Mouse (Mus musculus): ENCODE measurements at regions not wholly inside any gene's neighbourhood (a gene's known extent, or its start where the extent isn't known, plus 50 kb on each side); places are given as distances from the start of the nearest gene placed in this dataset.

- Histone ChIP-seq H3K27ac (ENCODE audit: insufficient read depth, low read depth, low read length) (no peak overlapping the region), H3K4me1 (ENCODE audit: control insufficient read depth, insufficient read depth, low read length) (peaks cover 9% of the 10 kb centered on the region), H3K4me3 (ENCODE audit: insufficient read depth, low read depth, low read length) (peak overlapping the region; percentile 46)
- TF ChIP-seq CTCF (IDR thresholded peaks at IDR 0.05; ENCODE audit: insufficient read depth, low read depth, low read length) (no peak), POLR2A (IDR thresholded peaks at IDR 0.05; ENCODE audit: insufficient read depth, low read depth, low read length) (no peak)
- WGBS = 4% methylated on average over 39 of the region's 39 CpGs
Observed at GRCm38 (mm10) chr16:29945891-29946598, 118.1 kb upstream of the Hes1 start.

- Histone ChIP-seq H3K4me3 (ENCODE audit: insufficient read depth, low read depth, low read length) (no peak overlapping the region), H3K27ac (ENCODE audit: insufficient read depth, low read depth, low read length) (no peak overlapping the region), H3K4me1 (ENCODE audit: control insufficient read depth, insufficient read depth, low read length) (peaks cover 9% of the 10 kb centered on the region)
- 83% methylated on average over 5 of the region's 5 CpGs for WGBS
- no peak for TF ChIP-seq POLR2A (IDR thresholded peaks at IDR 0.05; ENCODE audit: insufficient read depth, low read depth, low read length)
- no peak for TF ChIP-seq CTCF (IDR thresholded peaks at IDR 0.05; ENCODE audit: insufficient read depth, low read depth, low read length)
Observed at GRCm38 (mm10) chr16:29946966-29947365, 117.2 kb upstream of the Hes1 start.

GRCm38 (mm10) chr16:29947670-29948069 lies 116.5 kb upstream of the Hes1 start:
- Histone ChIP-seq H3K4me3 (ENCODE audit: insufficient read depth, low read depth, low read length) (no peak overlapping the region), H3K4me1 (ENCODE audit: control insufficient read depth, insufficient read depth, low read length) (peaks cover 9% of the 10 kb centered on the region), H3K27ac (ENCODE audit: insufficient read depth, low read depth, low read length) (no peak overlapping the region)
- TF ChIP-seq POLR2A (IDR thresholded peaks at IDR 0.05; ENCODE audit: insufficient read depth, low read depth, low read length) (no peak), CTCF (IDR thresholded peaks at IDR 0.05; ENCODE audit: insufficient read depth, low read depth, low read length) (no peak)
- WGBS = 87% methylated on average over 5 of the region's 5 CpGs

GRCm38 (mm10) chr16:29950136-29950535 lies 114.0 kb upstream of the Hes1 start:
- TF ChIP-seq POLR2A (IDR thresholded peaks at IDR 0.05; ENCODE audit: insufficient read depth, low read depth, low read length) (no peak), CTCF (IDR thresholded peaks at IDR 0.05; ENCODE audit: insufficient read depth, low read depth, low read length) (no peak)
- H3K4me3 ChIP-seq (ENCODE audit: insufficient read depth, low read depth, low read length) = no peak overlapping the region
- peaks cover 14% of the 10 kb centered on the region for H3K4me1 ChIP-seq (ENCODE audit: control insufficient read depth, insufficient read depth, low read length)
- WGBS = 62% methylated on average over 9 of the region's 9 CpGs
- no peak overlapping the region for H3K27ac ChIP-seq (ENCODE audit: insufficient read depth, low read depth, low read length)

- WGBS = 95% methylated on average over 4 of the region's 4 CpGs
- Histone ChIP-seq H3K27ac (ENCODE audit: insufficient read depth, low read depth, low read length) (no peak overlapping the region), H3K4me3 (ENCODE audit: insufficient read depth, low read depth, low read length) (no peak overlapping the region), H3K4me1 (ENCODE audit: control insufficient read depth, insufficient read depth, low read length) (peaks cover 13% of the 10 kb centered on the region)
- TF ChIP-seq CTCF (IDR thresholded peaks at IDR 0.05; ENCODE audit: insufficient read depth, low read depth, low read length) (no peak), POLR2A (IDR thresholded peaks at IDR 0.05; ENCODE audit: insufficient read depth, low read depth, low read length) (no peak)
Observed at GRCm38 (mm10) chr16:29950791-29951190, 113.4 kb upstream of the Hes1 start.

GRCm38 (mm10) chr16:29954700-29955099 lies 109.5 kb upstream of the Hes1 start:
- H3K4me1 ChIP-seq (ENCODE audit: control insufficient read depth, insufficient read depth, low read length) = peaks cover 5% of the 10 kb centered on the region; the same call in 1 of the 2 replicates
- 37% methylated on average over 10 of the region's 10 CpGs for WGBS
- TF ChIP-seq CTCF (IDR thresholded peaks at IDR 0.05; ENCODE audit: insufficient read depth, low read depth, low read length) (no peak), POLR2A (IDR thresholded peaks at IDR 0.05; ENCODE audit: insufficient read depth, low read depth, low read length) (no peak)
- no peak overlapping the region for H3K4me3 ChIP-seq (ENCODE audit: insufficient read depth, low read depth, low read length)
- no peak overlapping the region for H3K27ac ChIP-seq (ENCODE audit: insufficient read depth, low read depth, low read length)

GRCm38 (mm10) chr16:29956904-29957303 lies 107.3 kb upstream of the Hes1 start:
- TF ChIP-seq CTCF (IDR thresholded peaks at IDR 0.05; ENCODE audit: insufficient read depth, low read depth, low read length) (no peak), POLR2A (IDR thresholded peaks at IDR 0.05; ENCODE audit: insufficient read depth, low read depth, low read length) (no peak)
- no peak overlapping the region for H3K4me3 ChIP-seq (ENCODE audit: insufficient read depth, low read depth, low read length)
- WGBS = 79% methylated on average over 7 of the region's 7 CpGs
- no peak overlapping the region for H3K27ac ChIP-seq (ENCODE audit: insufficient read depth, low read depth, low read length)
- H3K4me1 ChIP-seq (ENCODE audit: control insufficient read depth, insufficient read depth, low read length) = peaks cover 5% of the 10 kb centered on the region; the same call in 1 of the 2 replicates

- H3K4me1 ChIP-seq (ENCODE audit: control insufficient read depth, insufficient read depth, low read length) = no peaks in the 10 kb centered on the region
- H3K4me3 ChIP-seq (ENCODE audit: insufficient read depth, low read depth, low read length) = no peak overlapping the region
- TF ChIP-seq POLR2A (IDR thresholded peaks at IDR 0.05; ENCODE audit: insufficient read depth, low read depth, low read length) (no peak), CTCF (IDR thresholded peaks at IDR 0.05; ENCODE audit: insufficient read depth, low read depth, low read length) (no peak)
- H3K27ac ChIP-seq (ENCODE audit: insufficient read depth, low read depth, low read length) = no peak overlapping the region
- WGBS = 88% methylated on average over 12 of the region's 12 CpGs
Observed at GRCm38 (mm10) chr16:29959939-29960637, 104.1 kb upstream of the Hes1 start.

GRCm38 (mm10) chr16:29963284-29963683 lies 100.9 kb upstream of the Hes1 start:
- Histone ChIP-seq H3K4me1 (ENCODE audit: control insufficient read depth, insufficient read depth, low read length) (no peaks in the 10 kb centered on the region), H3K27ac (ENCODE audit: insufficient read depth, low read depth, low read length) (no peak overlapping the region), H3K4me3 (ENCODE audit: insufficient read depth, low read depth, low read length) (no peak overlapping the region)
- WGBS = 80% methylated on average over 4 of the region's 4 CpGs
- TF ChIP-seq POLR2A (IDR thresholded peaks at IDR 0.05; ENCODE audit: insufficient read depth, low read depth, low read length) (no peak), CTCF (IDR thresholded peaks at IDR 0.05; ENCODE audit: insufficient read depth, low read depth, low read length) (no peak)
